Mouse (Mus musculus): ENCODE data around the gene Tmem52b. TPM values are rescaled to one million over a fixed set of nuclear protein-coding genes. Genes with fewer than 3 reads are reported as not detected.

The Tmem52b gene
- polyA plus RNA-seq, 1 experiment from 2014 or later = not detected

- Histone ChIP-seq H3K27me3 (replicated peaks) (no peaks in the 10 kb centered on the region), H3K4me1 (peaks cover 30% of the 10 kb centered on the region), H3K4me3 (replicated peaks) (peak within 1 kb of the TSS; percentile 88), H3K9me3 (replicated peaks) (no peaks in the 10 kb centered on the region), H3K36me3 (peaks cover 8% of the 10 kb centered on the region), H3K27ac (replicated peaks) (peak within 1 kb of the TSS; percentile 84), H3K9ac (replicated peaks) (peak within 1 kb of the TSS; percentile 63), H3K4me2 (peak within 1 kb of the TSS; percentile 67)
- ATAC-seq (ENCODE audit: low FRiP score) = peak; percentile 91
- under 1% methylated on average over 55 of the region's 55 CpGs for WGBS
These were observed 20.8 kb downstream of the Tmem52b start, which contains the start of gene Gabarapl1 for GRCm38 (mm10) chr6:129532942-129533860. Gabarapl1 (plus strand) TSS chr6:129533160.

DNA sequence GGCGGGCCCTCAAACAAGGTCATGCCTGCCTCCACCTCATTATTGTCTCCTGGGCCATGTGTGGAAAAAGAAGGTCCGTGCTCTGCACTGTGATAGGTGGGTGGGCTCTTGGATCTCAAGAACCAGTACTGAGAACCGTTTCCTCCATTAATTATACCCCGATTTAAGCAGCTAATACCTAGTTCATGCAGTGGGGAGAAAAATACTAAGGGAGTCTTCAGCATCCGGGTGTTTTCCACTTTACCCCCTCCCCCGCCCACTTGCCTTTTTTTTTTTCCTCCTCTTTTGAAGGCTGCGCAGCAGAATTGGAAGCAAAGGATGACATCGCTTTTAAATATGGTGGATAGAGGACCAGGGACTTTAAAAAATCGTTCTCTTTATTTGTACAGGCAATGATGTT lies 21.7 kb downstream of the Tmem52b start:
- Histone ChIP-seq H3K9ac (replicated peaks) (peak overlapping the region; percentile 63), H3K27me3 (replicated peaks) (no peaks in the 10 kb centered on the region), H3K4me2 (peak overlapping the region; percentile 67), H3K36me3 (peaks cover 17% of the 10 kb centered on the region), H3K4me1 (peaks cover 30% of the 10 kb centered on the region), H3K27ac (replicated peaks) (peak overlapping the region; percentile 84), H3K9me3 (replicated peaks) (no peaks in the 10 kb centered on the region), H3K4me3 (replicated peaks) (peak overlapping the region; percentile 88)
- peak; percentile 55 for ATAC-seq (ENCODE audit: low FRiP score)
- WGBS = 3% methylated on average over 9 of the region's 9 CpGs

DNA sequence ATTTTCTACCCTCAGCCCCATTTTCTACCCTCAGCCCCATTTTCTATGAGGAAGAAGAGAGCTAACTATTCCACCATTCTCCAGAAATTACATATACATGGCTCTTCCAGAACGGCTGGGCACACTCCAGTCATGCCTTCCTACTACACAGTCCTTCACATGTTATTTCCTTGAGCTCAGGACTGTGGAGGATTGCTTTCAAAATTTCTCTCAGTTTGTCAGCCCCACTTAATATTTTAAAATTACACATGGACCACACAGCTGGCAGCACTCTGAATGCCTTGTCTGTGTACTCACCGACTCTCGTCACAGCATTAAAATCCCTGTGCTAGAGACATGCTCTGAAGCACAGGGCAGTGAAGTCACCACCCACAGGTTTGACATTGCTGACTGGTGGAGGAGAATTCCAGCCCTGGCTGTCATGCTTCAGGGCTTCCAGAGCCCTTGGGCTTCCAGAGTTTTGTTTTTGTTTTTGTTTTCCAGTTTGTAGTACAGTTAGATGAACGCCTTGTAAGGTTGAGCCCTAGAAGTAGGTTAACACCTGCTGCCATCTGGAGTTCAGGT lies 22.4 kb downstream of the Tmem52b start:
- H3K4me2 ChIP-seq = peak overlapping the region; percentile 67
- ATAC-seq (ENCODE audit: low FRiP score) = peak; percentile 24; the same call in 1 of the 2 replicates
- 29% methylated on average over 4 of the region's 4 CpGs for WGBS
- peaks cover 23% of the 10 kb centered on the region for H3K36me3 ChIP-seq
- H3K9me3 ChIP-seq (replicated peaks) = no peaks in the 10 kb centered on the region
- H3K27ac ChIP-seq (replicated peaks) = peak overlapping the region; percentile 84
- H3K9ac ChIP-seq (replicated peaks) = peak overlapping the region; percentile 63
- peaks cover 30% of the 10 kb centered on the region for H3K4me1 ChIP-seq
- H3K27me3 ChIP-seq (replicated peaks) = no peaks in the 10 kb centered on the region
- peak overlapping the region; percentile 88 for H3K4me3 ChIP-seq (replicated peaks)

DNA sequence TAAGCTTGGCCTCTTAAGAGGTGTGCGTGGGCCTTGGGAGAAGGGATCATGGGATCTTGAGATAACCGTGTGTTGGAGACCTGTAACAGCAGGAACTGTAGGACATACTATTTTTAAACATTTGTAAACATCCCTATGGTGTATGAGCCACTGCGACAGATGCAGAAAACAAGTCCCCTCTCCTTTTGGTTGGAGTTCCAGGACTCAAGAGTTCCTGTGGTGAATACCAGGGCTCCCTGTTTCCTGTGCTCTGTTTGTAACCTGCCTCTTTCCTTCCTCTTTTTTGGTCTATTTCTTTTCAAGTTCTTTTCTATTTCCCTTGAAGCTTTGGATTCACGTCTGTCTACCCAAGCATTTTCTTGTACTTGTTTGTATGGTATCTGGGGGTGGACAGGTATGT lies 23.4 kb downstream of the Tmem52b start:
- H3K4me1 ChIP-seq = peaks cover 30% of the 10 kb centered on the region
- ATAC-seq (ENCODE audit: low FRiP score) = no peak
- no peak overlapping the region for H3K27ac ChIP-seq (replicated peaks)
- H3K4me3 ChIP-seq (replicated peaks) = peak overlapping the region; percentile 88
- H3K36me3 ChIP-seq = peaks cover 33% of the 10 kb centered on the region
- H3K4me2 ChIP-seq = peak overlapping the region; percentile 67
- 0 out of 2 replicates have a peak overlapping the region, but pooled peaks have one; percentile 63 for H3K9ac ChIP-seq (replicated peaks)
- 87% methylated on average over 4 of the region's 4 CpGs for WGBS
- H3K27me3 ChIP-seq (replicated peaks) = no peaks in the 10 kb centered on the region
- no peaks in the 10 kb centered on the region for H3K9me3 ChIP-seq (replicated peaks)

GRCm38 (mm10) chr6:129538555-129538954 lies 26.2 kb downstream of the Tmem52b start:
- no peak overlapping the region for H3K27ac ChIP-seq (replicated peaks)
- 90% methylated on average over 6 of the region's 6 CpGs for WGBS
- no peaks in the 10 kb centered on the region for H3K9me3 ChIP-seq (replicated peaks)
- ATAC-seq (ENCODE audit: low FRiP score) = no peak
- peaks cover 28% of the 10 kb centered on the region for H3K4me1 ChIP-seq
- peaks cover 47% of the 10 kb centered on the region for H3K36me3 ChIP-seq
- H3K27me3 ChIP-seq (replicated peaks) = no peaks in the 10 kb centered on the region
- H3K4me3 ChIP-seq (replicated peaks) = no peak overlapping the region
- no peak overlapping the region for H3K4me2 ChIP-seq
- no peak overlapping the region for H3K9ac ChIP-seq (replicated peaks)

DNA sequence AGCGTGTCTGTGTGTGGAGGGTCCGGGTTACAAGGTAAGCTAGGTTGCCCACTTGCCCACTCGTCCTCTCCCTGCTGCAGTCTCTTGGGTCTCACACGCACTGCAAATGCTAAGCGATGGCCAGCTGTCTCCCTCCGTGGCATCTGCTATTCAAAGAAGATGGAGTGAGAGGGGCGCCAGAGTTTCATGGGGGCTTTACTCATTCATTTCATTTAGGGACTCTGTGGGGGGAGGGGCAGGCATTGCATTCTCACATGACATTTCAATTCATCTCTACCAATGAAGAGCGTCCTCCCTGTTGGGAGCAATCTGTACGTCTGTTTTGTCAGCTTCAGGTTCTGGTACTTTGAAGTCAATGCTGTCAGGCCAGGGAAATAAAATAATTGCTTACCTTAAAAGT lies 29.6 kb downstream of the Tmem52b start:
- Histone ChIP-seq H3K27me3 (replicated peaks) (no peaks in the 10 kb centered on the region), H3K27ac (replicated peaks) (no peak overlapping the region), H3K4me1 (peaks cover 7% of the 10 kb centered on the region), H3K36me3 (peaks cover 47% of the 10 kb centered on the region), H3K4me3 (replicated peaks) (no peak overlapping the region), H3K9me3 (replicated peaks) (no peaks in the 10 kb centered on the region), H3K9ac (replicated peaks) (no peak overlapping the region), H3K4me2 (no peak overlapping the region)
- ATAC-seq (ENCODE audit: low FRiP score) = no peak
- WGBS = 49% methylated on average over 9 of the region's 9 CpGs

GRCm38 (mm10) chr6:129542540-129542939 lies 30.2 kb downstream of the Tmem52b start:
- no peaks in the 10 kb centered on the region for H3K9me3 ChIP-seq (replicated peaks)
- ATAC-seq (ENCODE audit: low FRiP score) = no peak
- H3K9ac ChIP-seq (replicated peaks) = no peak overlapping the region
- H3K4me3 ChIP-seq (replicated peaks) = no peak overlapping the region
- no peaks in the 10 kb centered on the region for H3K27me3 ChIP-seq (replicated peaks)
- peaks cover 6% of the 10 kb centered on the region for H3K4me1 ChIP-seq
- no peak overlapping the region for H3K27ac ChIP-seq (replicated peaks)
- WGBS = 94% methylated on average over 3 of the region's 3 CpGs
- peaks cover 44% of the 10 kb centered on the region for H3K36me3 ChIP-seq
- H3K4me2 ChIP-seq = no peak overlapping the region

- WGBS = 43% methylated on average over 6 of the region's 6 CpGs
- Histone ChIP-seq H3K4me3 (replicated peaks) (no peak overlapping the region), H3K36me3 (peaks cover 32% of the 10 kb centered on the region), H3K27ac (replicated peaks) (peak overlapping the region; percentile 56), H3K4me2 (no peak overlapping the region), H3K9ac (replicated peaks) (no peak overlapping the region), H3K9me3 (replicated peaks) (no peaks in the 10 kb centered on the region), H3K4me1 (peaks cover 6% of the 10 kb centered on the region), H3K27me3 (replicated peaks) (no peaks in the 10 kb centered on the region)
- peak; percentile 89 for ATAC-seq (ENCODE audit: low FRiP score)
These were observed 31.6 kb downstream of the Tmem52b start for GRCm38 (mm10) chr6:129543709-129544606.

DNA sequence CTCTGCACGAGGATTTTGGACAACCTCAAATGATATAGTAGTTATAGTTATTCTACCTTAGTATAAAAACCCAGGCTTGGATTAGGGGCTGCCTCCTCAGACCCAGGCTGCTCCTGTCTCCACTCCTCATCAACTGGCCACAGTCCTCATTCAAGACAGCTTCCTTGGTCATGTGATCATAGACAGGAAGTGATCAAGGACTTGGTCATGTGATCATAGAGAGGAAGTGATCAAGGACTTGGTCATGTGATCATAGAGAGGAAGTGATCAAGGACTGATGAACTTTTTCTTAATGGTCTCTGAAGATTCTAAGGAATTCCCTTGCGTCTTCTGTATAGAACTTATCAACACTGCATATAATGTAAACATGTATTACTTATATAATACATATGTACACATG lies 34.9 kb downstream of the Tmem52b start:
- Histone ChIP-seq H3K4me1 (peaks cover 6% of the 10 kb centered on the region), H3K9ac (replicated peaks) (no peak overlapping the region), H3K36me3 (no peaks in the 10 kb centered on the region), H3K9me3 (replicated peaks) (no peaks in the 10 kb centered on the region), H3K4me3 (replicated peaks) (no peak overlapping the region), H3K27ac (replicated peaks) (no peak overlapping the region), H3K27me3 (replicated peaks) (no peaks in the 10 kb centered on the region), H3K4me2 (no peak overlapping the region)
- 85% methylated on average over 2 of the region's 2 CpGs for WGBS
- no peak for ATAC-seq (ENCODE audit: low FRiP score)

DNA sequence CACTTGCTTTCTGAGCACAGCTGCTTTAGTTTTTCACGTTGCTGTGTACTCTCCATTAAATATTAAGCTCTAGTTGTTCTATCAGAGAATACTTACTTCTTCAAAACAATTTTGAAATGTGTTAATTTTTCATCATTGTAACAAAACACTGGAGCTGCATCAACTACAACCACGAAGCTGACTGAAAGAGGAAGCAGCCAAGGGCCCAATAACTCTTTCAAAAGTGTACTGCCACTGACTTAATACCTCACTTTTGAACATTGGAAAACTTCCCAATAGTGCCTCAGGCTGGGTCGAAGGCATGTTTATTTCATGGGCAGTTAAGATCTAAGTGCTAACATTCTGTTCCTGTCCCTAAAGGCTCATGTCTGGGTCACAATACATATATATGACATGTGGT lies 35.7 kb downstream of the Tmem52b start:
- Histone ChIP-seq H3K4me1 (peaks cover 6% of the 10 kb centered on the region), H3K27me3 (replicated peaks) (no peaks in the 10 kb centered on the region), H3K4me2 (no peak overlapping the region), H3K36me3 (no peaks in the 10 kb centered on the region), H3K4me3 (replicated peaks) (no peak overlapping the region), H3K9ac (replicated peaks) (no peak overlapping the region), H3K9me3 (replicated peaks) (no peaks in the 10 kb centered on the region), H3K27ac (replicated peaks) (no peak overlapping the region)
- ATAC-seq (ENCODE audit: low FRiP score) = no peak
- WGBS = 74% methylated on average over 3 of the region's 3 CpGs

DNA sequence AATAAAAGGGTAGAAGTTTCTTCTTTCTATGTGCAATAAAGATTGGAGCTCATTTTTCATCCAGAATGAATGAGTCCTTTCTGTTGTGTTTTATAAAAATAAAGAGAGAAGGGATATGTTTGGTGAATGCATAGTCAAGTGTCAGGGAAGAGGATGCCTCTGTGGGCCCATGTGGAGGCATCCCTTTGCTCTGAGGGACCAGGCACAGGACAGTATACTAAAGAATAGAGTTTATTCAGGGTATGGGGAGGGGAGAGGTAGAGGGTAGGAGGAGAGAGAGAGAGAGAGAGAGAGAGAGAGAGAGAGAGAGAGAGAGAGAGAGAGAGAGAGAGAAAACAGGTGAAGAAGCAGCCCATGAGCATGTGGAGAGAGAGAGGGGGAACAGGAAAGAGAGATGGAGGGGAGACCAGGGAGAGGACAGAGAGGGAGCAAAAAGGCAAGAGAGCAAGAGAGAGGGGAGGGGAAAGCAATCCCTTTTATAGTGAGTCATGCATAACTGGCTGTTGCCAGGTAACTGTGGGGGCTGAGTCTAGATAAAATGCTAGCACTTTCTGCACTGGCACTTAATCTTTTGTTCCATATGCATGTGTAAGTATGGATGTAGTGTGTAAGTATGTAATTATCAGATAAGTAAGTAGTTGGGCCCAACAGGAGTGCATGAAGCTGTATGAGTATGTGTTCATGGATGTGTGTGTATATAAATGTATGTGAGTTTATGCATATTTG lies 45.1 kb downstream of the Tmem52b start:
- H3K36me3 ChIP-seq = no peaks in the 10 kb centered on the region
- no peak overlapping the region for H3K9ac ChIP-seq (replicated peaks)
- H3K4me1 ChIP-seq = peaks cover 9% of the 10 kb centered on the region; the same call in 1 of the 2 replicates
- peak; percentile 25; the same call in 1 of the 2 replicates for ATAC-seq (ENCODE audit: low FRiP score)
- no peak overlapping the region for H3K4me3 ChIP-seq (replicated peaks)
- no peaks in the 10 kb centered on the region for H3K9me3 ChIP-seq (replicated peaks)
- no peaks in the 10 kb centered on the region for H3K27me3 ChIP-seq (replicated peaks)
- H3K27ac ChIP-seq (replicated peaks) = no peak overlapping the region
- no peak overlapping the region for H3K4me2 ChIP-seq

Data from neural tube, embryonic 15.5 days (tissue).